Mouse (Mus musculus) 416B (cell line): Measurements from ENCODE around the gene Gm38431.
A peak's percentile ranks its signal among the peaks of the same experiment; 100 is the strongest.
"Not testable (repeated sequence)": the region's sequence is repeated elsewhere in the genome, so short reads cannot be mapped to it uniquely, and the experiment has no call there.

ENCODE experiments used
- DNase-seq: peaks from one replicate; pipeline ENCODE4 v3.0.0; 2011; ENCODE audit warnings: low read depth

Gene Gm38431

DNA sequence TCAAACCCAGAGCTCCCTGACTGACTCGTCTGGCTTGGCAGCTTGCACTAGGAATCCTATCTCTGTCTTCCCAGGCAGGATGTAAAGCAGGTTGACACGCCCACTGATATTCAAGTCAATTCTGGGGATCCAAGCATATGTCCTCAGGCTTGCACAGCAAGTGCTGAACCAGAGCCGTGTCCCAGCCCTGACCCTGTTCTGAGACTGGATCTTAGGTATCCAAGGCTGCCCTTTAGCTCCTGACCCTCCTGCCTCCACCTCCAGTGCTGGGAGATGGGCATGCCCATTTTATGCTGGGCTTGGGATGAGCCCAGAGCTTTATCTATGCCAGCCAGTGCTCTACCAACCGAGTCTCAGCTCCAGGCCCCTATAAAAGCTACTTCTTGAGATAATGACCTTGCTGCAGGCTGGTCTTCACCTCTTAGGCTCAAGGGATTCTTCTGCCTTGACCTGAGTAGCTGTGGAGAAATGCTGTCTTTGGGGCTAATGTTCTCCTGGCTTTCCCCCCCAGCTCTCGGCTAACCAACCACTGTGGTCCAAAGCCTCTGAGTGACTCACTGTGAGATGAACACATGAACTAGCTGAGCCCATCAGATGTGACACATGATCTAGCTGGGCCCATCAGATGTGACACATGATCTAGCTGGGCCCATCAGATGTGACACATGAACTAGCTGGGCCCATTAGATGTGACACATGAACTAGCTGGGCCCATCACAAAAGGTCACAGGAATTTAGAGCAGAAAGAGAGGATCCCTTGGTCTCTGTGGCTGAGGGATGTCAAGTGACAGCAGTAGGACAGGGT lies 14.2 kb upstream of the Gm38431 start:
- DNase-seq: peak; percentile 21

DNA sequence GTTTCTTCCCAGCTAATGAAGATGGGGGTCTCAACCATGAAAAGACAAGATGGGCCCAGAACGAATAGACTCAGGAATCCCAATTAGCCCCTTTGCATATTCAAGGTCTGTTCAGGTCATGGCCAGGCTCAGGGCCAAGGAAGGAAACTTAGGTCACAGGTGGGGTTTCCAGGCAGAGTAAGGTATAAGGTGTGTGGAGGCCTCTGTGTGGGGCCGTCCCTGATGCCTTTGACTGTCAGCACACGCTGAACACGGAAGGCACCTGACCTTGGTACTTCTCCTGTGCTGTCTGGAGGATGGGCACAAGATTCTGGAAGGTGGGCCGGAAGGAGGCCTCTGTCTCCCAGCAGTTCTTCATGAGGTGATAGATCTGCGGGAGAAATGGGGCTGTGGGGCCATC lies 13.0 kb upstream of the Gm38431 start:
- DNase-seq: no peak

DNA sequence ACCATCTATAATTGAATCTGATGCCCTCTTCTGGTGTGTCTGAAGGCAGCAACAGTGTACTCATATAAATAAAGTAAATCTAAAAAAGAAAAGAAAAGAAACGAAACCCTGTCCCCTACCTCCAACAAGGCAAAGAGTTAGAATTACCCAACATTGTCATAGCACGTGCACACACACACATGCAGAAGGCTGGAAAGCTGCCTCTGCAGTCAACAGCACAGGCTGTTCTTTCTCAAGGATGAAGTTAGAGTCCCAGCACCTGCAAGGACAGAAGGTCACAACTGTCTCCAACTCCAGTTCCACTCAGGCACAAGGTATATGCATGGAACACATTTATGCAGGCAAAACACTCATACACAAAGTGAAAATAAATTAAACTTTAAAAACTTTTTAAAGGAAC lies 10.3 kb upstream of the Gm38431 start:
- DNase-seq: no peak

DNA sequence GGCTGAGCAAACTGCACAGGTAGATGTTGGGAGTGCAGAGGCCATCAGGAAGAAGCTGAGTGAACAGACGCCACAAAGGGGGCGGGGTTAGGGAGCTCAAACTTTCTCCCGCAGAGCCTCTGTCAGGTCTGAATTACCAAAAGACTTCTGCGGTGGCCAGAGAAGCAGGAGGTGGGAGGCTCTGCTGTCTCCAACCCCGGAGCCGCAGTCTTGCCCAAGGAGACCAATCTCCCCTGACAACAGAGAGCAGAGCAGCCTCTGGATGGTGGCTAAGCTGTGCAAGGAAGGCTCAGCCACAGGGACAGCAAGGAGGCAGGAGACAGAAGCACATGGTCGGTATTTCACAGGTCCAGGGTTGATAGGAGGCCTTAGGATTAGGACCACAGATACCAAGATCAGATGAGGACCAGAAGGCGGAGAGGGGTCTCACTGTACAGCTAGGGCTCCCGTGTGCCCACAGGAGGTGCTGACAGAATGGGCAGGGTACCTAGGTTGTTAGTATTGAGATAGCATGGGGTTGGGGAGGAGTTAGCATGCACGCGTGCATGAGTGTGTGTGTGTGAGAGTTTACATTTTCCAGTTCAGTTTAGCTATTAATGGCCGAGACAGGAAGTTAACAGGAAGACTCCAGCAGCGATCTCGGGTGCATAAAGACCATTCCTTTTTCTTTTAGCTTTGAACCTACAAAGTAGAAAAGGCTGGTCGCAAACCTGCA lies 8.8 kb upstream of the Gm38431 start:
- DNase-seq: peak; percentile 42

DNA sequence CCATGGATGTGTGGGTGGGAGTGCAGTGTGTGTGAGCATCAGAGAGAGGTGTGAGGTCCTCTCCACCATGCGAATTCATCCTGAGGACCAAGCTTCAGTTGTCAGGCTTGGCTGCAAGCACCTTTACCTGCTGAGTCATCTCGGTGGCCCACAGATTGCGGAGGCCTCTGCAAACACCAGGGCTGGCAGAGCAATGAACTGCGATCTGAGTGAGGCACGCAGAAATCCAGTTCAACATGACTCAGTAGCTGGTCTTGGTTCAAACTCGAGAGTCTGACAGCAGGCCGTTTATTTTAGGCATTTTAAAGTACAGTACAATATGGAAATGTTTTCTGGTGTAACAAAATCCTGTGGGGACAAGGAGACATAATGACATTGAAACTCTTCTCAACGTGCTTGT lies 6.0 kb upstream of the Gm38431 start:
- no peak for DNase-seq

DNA sequence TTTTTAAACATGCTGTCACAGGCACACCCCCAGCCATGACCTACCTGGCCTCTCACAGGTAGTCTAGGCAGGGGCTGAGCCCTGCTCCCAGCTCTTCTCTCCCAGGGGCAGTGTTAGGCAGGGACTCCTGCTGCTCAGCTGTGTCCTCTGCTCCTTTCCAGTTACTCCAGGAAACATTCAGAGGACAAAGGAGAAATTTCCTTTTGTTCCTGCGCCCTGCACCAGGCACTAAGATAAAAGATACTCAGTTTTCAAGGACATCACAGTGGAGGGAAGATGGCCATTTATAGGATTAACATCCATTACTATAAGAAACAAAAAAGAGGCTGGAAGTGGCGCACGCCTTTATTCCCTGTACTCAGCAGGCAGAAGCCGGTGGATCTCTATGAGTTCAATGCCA lies 4.2 kb upstream of the Gm38431 start:
- DNase-seq: no peak

DNA sequence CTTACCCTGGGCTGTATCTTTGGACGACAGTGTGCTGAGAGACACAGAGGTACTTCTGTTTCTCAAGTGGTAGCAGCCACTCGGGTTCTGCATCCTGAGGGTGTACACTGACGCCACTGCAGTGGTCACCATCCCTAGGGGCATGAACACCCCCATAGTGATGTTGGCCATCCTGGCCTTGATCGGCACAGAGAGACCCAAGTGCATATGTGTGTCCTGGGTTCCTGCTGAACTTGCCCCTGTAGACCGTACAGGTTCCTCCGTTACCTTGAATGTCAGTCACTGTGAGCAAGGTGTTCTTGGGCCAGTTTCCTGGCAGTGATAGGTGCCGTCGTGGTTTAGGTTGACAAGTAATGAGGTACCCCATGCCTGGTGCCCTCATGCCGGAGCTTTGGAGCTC lies 1.6 kb upstream of the Gm38431 start:
- no peak for DNase-seq

DNA sequence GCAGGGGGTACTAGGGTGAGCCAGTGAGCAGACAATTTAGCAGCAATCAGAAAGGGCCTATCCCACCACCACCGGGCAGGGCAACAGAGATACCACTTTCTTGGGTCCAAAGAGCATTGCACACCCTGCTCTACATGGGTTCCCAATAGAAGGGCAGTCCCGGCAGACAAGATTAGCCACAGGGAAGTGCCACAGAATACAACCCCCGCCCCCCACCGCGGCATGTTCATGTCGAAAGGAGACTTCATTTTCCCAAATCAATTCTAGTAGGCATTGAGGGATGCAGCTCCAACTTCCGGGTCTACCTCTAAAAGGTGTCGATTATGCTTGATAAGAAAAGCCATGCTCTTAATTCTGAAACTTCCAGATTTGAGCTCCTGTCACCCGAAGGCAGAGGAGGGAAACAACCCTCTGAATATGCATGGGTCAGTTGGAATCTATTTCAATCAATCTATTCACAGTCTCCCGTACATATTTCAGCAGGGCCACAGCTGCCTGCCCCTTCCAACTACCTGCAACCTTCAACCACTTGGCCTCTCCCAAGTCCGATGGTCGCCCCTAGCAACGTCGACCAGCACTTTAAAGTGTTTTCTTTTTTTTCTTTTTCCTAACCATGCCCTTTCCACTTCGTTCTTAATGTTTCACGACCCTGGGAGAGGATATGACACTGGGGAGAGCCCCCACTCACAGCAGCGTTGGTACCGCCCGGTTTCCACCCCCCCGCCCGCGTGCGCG lies 658 bp downstream of the Gm38431 start:
- DNase-seq: no peak

DNA sequence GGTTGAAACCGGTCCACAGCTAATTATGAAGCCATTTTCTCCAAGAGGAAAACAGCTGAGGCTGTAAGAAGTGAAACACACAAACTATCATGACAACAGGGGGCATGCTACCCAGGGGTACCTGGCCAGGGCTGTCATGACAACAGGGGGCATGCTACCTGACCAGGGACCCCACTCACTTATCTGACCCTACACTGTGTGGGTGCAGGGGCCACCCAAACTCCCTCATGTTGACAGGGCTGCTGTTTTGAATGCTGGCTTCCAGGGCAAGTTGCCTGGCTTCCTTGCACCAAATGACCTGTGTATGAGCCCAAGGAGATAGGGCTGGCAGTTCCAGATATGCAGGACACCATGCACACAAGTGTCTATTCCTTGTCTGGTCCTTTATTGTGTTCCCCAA lies 1.3 kb downstream of the Gm38431 start:
- DNase-seq: no peak

DNA sequence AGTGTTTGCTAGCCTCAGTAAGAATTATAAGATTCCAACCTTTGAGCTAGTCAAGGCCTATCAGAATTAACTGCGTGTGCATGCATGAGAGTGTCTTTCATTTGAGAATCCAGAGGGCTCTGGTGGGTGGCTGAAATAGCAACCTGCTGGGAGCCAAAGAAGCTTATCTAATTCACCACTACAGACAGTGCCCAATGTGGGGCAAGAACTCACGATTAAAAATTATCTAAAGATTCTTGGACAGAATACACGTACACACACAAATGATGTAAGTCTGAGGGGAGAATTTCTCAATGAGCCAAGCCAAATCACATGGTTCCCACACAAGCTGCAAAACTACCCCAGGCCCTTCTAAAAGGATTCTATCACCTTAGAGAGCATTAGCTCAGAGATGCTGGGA lies 8.5 kb downstream of the Gm38431 start:
- DNase-seq: no peak

DNA sequence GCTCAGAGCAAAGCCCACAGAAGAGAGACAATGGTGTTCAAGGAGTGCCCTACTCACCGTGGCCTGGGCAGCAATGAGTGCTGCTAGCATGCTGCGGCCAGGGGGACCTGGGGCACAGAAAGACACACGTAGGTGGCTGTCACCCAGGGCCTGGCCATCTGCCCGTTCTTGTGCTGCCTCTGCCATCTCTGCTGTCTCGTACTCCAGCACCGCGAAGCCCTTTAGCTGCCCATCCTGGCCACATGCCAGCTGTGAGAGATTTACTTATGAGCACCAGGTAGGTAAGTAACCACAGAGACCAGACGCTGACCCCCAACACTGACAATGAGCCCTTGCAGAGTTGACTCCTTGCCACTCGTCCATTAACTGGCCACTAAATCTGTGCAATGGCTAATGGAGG lies 10.7 kb downstream of the Gm38431 start:
- DNase-seq: no peak

DNA sequence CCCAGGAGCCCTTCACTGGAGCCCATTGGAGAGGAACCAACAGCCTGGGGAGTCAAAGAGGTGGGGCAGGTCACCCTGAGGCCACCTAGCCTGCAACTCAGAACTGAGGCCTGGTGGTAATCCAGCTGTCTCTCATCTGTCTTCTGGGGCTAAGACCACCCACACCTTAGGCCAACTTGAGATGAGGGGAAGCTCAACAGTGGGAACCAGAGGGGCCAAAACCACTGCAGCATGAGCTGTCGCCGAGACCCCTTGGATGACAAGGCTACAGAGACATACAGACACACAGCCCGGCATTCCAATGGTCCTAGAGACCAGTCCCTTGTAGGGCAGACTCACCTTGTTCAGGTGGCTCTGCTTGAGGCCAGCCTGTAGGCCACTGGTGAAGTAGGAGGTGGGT lies 16.2 kb downstream of the Gm38431 start:
- DNase-seq: no peak

DNA sequence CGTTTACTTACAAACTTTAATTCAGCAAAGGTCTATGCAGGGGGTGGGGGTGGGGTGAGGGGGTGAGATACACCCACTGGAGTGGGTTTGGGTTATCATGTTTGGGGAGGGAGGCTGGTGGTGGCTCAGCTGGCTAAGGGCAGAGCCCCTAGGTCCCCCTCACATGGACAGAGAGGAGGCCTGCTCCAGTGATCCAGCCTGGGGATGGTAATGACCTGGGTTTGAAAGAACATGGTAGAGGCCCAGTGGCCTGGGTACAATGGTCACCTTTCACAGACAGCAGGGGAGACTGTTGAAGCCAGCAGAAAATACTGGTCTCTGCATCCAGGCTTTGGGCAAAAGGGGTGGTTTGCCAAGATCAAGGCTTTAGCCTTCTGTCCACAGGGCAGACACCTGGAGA lies 17.6 kb downstream of the Gm38431 start:
- no peak for DNase-seq

DNA sequence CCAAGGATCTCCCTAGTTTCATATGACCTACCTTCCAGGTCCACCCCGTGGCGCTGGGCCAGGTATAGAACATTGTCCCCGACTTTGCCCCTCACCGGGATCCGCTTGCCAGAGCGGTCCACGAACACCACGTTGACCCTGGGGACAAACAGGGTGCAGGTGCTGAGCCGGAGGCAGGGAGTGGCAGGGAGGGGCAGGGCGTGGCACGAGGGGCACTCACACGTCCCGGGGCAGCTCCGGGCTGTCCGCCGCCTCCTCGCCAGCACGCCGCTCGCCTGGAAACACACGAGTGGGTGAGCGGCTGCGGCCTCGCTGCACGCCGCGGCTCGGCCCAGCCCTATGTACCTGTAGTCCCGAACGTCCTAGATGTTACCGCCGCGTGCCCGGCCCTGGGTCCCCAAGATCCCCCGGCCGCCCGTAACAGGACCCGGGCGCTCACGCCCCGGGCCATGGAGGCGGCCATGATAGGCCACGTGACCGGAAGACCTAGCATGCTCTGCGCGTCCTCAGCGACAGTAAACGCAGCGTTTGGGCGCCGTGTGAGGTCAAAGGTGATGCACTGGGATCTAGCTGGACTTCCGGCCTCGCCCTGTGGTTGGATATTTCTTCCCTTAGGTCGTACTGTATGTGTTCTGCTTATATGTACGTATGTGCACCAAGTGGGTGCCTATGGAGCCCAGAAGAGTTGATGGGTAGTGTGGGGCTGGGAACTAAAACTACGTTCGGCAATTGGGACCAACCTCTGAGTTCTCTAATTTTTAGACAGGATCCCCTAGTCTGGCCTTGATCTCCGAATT lies 18.6 kb downstream of the Gm38431 start, which contains the start of the genes Gm49373 and Fdx1l:
Gene Gm49373 (minus strand): TSS at position 53 of the 797 bp plus-strand sequence.
Gene Fdx1l (minus strand): TSS at position 571 of the 797 bp plus-strand sequence.
- peak; percentile 94 for DNase-seq

DNA sequence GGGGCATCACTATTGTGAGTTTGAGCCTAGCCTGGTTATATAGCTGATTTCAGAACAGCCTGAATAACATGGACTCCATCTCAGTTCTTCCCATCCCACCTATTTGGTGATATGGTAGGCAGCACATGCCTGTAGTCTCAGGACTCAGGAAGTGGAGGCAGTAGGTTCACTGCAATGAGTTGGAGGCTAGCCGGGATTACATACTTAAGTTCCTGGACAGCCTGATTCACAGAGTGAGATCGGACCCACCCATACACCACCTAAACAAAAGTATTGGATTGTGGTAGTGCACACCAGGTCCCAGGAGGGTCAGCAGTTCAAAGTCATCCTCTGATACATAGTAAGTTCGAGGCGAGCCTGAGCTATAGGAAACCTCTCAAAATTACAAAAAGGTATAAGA lies 19.2 kb downstream of the Gm38431 start:
- DNase-seq: peak; percentile 44

DNA sequence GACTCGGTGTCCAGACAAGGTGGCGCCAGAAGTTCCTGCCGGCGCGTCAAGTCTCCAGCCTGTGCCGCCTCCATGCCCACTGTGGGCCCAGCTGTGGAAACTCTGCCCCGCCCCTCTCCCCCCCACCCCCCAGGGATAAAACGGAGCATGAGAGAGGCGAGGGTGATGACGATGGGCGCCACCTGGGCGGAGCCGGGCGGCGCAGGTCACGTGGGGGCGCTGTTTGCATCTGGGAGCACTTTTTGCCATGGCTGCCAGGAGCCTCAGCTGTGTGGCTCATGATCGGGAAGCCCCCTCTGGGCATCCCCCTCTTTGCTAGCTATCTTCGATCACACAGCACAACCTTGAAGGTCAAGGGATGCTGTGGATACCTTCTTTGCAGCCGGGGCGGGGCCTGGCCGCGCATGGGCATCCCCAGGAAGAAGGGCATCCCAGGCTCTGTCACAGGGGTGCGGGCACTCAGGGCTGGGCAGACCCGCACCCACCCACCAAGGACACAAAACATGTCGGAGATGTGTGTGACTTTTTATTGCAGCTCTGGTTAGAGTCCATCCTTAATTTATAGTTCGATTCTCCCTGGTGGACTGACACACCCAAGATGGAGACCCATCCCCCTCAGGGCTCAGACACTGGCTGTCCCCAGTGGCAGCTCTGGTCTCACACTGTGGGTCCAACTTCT lies 24.7 kb downstream of the Gm38431 start, which contains the start of gene Zglp1:
Gene Zglp1 (minus strand): TSS at position 88 of the 679 bp plus-strand sequence.
- DNase-seq: no peak

DNA sequence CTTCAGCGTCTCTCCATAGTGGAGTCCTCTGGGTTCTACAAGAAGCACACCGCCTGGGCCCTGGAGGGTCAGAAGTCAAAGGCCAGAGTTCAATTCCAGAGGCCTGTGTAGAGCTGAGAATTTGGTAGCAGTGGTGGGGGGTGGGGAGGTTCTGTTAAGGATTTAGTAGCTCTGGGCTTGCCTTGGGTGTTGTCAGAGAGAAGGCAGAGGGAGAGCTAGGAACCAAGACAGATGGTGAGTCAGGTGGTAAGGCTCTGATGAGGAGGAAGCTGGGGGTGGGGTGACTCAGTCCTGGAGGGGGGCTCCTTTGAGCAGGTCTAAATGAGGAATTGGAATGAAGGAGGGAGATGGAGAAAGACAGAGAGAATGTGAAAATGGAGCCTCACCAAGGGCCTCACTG lies 28.9 kb downstream of the Gm38431 start:
- DNase-seq: no peak

DNA sequence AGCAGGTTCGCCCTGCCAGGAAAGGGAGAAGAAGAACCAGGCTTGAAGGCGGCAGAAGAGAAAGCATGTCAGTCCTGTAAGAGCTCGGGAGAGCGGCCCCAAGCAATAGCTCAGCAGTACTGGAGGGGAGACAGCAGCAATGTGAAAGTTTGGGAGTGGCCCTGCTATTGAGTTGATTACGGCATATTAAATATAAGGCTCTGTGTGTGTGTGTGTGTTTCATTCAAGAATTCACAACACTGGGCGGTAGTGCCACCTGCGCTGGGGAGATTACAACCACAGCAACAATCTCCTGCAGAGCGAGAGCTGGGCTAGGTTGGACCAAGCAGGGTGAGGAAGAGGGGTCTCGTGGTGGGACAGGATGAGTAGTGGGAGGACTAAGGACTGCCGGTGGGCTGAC lies 40.2 kb downstream of the Gm38431 start:
- no peak for DNase-seq

DNA sequence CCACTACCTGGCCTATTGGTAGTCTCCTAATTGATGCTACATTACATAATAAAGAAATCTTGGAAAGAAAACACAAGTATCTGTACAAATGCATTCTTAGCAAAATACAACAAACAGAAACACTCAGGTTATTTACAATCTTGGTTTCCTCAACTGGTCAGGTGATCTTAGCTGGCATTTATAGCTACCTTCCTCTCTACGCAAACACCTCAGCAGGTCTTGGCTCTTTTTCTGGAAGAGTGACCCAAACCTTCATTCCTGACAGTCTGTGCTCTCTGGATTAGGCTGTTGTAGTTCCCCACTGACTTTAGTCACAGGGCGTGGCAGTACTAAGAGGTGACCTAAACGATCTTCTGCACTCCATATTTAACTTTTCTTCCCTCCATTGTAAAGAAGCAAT lies 46.6 kb downstream of the Gm38431 start:
- DNase-seq: no peak

DNA sequence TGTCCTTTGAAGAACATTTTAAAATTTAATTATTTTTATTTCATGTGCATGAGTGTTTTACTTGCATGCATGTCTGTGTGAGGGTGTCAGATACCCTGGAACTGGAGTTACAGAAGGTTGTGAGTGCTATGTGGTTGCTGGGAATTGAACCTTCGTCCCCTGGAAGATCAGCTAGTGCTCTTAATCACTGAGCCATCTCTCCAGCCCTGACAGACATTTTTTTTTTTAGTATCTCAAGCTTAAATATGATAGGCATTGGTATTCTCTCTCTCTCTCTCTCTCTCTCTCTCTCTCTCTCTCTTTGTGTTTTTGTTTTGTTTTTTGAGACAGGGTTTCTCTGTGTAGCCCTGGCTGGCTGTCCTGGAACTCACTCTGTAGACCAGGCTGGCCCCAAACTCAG lies 47.0 kb downstream of the Gm38431 start:
- DNase-seq: not testable (repeated sequence)

DNA sequence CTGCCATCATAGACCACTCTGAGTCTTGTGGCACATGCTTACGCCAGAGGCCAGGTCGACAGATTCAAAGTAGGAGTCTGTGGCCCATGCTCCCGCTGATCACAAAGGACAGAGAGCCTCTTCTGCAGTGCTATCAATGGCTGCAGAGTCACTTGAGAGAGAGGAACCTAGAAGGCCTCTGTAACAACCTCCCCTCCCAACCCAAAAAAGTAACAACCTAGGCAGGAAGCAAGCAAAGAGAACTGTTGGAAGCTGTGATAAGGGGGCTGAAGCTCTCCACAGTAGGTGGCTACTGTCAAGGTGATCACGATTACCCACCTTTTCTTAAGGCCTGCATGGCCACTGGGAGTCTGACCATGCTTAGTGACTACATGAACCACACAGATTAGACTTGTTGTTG lies 48.2 kb downstream of the Gm38431 start:
- no peak for DNase-seq
